Mouse (Mus musculus) megakaryocyte, embryonic 14.5 days (primary cell): ENCODE results near the gene Smagp.

Source experiments
- FLI1 ChIP-seq: IDR thresholded peaks from 2 replicates; pipeline ENCODE4 v1.6.1; 2012; ENCODE audit warnings: low read length, inconsistent platforms, mixed read lengths
- GATA1 ChIP-seq: IDR thresholded peaks from 3 replicates; pipeline ENCODE4 v1.6.1; 2012; ENCODE audit warnings: mixed read lengths, low read length, inconsistent platforms, borderline replicate concordance

GRCm38 (mm10) chr15:100654271-100654670 lies 17.5 kb upstream of the Smagp start:
- TF ChIP-seq GATA1 = no peak
- TF ChIP-seq FLI1 = no peak
